Mouse (Mus musculus) heart, postnatal 25 days (tissue): ENCODE results near the gene Olfr165. TPM values are rescaled to one million over a fixed set of nuclear protein-coding genes. Genes with fewer than 3 reads are reported as not detected.
"Not testable (repeated sequence)": the region's sequence is repeated elsewhere in the genome, so short reads cannot be mapped to it uniquely, and the experiment has no call there.

Experiments used
- DNase-seq: peaks from one replicate; pipeline ENCODE4 v3.0.0; 2022; ENCODE audit warnings: low spot score
- intact Hi-C: fragments of 180-260 bp; cut with DNase I; formaldehyde crosslinking; loops from one replicate; pipeline ENCODE4 v1.15.1; 2025
- total RNA-seq, 2 experiments: library from RNA; stranded (reverse); gene quantifications; 2 replicates each; pipeline ENCODE4 v1.2.3; 2021

The Olfr165 gene
- total RNA-seq = not detected

- no peak for DNase-seq
- intact Hi-C loops = no loop called here
Observed at GRCm38 (mm10) chr16:19423034-19423433, at the start of gene Olfr165. TSS of gene Olfr165 (minus strand) at chr16:19423134.

- intact Hi-C loops = no loop called here
- no peak for DNase-seq
Observed at GRCm38 (mm10) chr16:19464365-19464764, 41.4 kb upstream of the Olfr165 start.

- DNase-seq, intact Hi-C loops: not testable (repeated sequence)
Observed at GRCm38 (mm10) chr16:19458741-19459140, 35.8 kb upstream of the Olfr165 start.

- DNase-seq = no peak
- intact Hi-C loops = no loop called here
Observed at GRCm38 (mm10) chr16:19387984-19388383, 35.0 kb downstream of the Olfr165 start.

Other genes starting within 250 kb of the Olfr165 start
- not detected for gene Olfr164, start 109.1 kb downstream of the Olfr165 start, total RNA-seq
- not detected for gene Olfr166, start 60.6 kb upstream of the Olfr165 start, total RNA-seq
- gene Olfr167, start 99.1 kb upstream of the Olfr165 start, total RNA-seq = not detected
- gene Olfr168, start 112.4 kb upstream of the Olfr165 start, total RNA-seq = not detected
- gene Olfr169, start 148.7 kb upstream of the Olfr165 start, total RNA-seq = not detected
- not detected for gene Olfr170, start 188.7 kb upstream of the Olfr165 start, total RNA-seq
- gene Olfr171, start 206.8 kb upstream of the Olfr165 start, total RNA-seq = not detected